Mouse (Mus musculus) frontal cortex, postnatal 14 days (tissue): ENCODE measurements around the gene Lrp8.

Experiments
- DNase-seq, 2 experiments: peaks; one replicate each; pipeline ENCODE4 v3.0.0; 2022; ENCODE audit warnings: low spot score in 2 of 2

Gene Lrp8

DNA sequence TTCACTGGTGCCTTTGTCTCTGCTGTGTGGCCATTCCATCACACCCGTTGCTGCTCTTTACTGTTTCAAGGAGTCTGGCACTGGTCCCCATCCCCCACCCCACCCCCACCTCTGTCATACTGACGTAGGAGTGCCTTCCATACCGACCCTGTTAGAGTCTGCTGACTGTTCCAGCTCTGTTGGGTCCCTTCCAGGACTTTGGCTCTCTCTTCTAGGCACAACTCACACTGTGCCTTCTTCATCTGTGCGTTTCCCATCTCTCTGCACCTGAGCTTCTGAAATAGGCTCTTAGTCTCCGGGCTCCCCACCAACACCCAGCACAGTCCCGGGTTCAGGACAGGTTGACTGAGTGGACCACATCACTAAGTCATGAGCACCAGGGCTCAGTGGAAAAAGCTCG, 44.7 kb downstream of the Lrp8 start:
- DNase-seq = no peak

DNA sequence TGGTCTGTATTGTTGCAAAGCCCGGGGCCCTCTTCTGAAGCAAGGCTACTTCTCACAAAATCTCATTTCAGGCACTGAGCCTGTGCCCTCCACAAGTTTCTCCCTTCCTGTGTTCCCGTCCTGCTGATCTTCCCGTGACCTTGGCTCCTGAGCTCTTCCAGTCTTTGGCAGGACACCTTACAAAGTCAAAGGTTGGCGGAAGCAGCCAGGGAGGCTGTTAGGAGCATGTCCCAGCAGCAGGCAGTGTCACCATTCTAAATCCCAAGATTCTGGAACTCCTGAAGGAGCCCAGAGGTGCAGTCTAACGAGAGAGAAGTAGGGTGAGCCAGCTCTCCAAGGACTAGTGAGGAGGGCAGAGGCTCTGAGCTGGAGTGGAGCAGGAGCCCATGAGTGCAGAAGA, 46.5 kb downstream of the Lrp8 start:
- no peak for DNase-seq

GRCm38 (mm10) chr4:107849621-107850020, 47.6 kb downstream of the Lrp8 start:
- DNase-seq = no peak

DNA sequence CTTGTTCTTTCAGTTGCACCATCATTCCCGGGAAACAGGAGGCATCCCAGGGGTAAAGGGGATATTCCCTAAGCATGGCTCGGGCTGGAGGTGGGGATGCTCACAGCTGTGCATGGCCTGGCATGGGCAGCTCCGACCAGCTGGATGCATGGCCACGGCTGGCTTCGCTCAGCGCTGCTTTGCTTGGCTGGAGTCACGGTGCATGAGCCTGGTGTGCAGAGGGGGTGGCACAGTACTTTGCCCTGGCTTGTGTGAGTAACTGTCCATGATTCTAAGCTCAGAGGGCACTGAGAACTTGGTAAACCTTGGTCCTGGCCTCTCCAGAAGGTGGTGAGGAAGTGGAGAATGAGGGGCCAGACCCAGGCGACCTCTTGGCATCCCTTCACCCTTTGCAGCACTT, 48.0 kb downstream of the Lrp8 start:
- DNase-seq = no peak

- DNase-seq = no peak
Measured at GRCm38 (mm10) chr4:107853333-107853732, 51.3 kb downstream of the Lrp8 start.

GRCm38 (mm10) chr4:107853836-107854235, 51.8 kb downstream of the Lrp8 start:
- no peak for DNase-seq

GRCm38 (mm10) chr4:107856958-107857686, 55.1 kb downstream of the Lrp8 start:
- DNase-seq = no peak

DNA sequence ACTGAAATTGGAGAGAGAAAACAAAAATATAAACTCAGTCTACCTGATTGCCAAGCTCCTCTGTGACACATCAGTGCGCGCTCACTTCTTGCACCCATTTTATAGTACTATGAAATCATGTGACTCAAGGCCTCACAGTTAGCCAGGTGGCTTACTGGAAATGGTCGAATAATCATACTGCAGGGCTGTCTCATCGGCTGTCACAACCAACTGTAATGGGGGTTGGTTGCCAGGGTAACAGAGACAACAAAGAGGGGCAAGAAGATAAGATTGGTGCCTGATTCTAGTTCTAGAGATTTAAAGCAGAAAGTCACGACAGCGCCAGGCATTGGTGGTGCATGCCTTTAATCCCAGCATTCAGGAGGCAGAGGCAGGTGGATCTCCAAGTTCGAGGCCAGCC, 56.9 kb downstream of the Lrp8 start:
- DNase-seq = no peak

- DNase-seq = no peak
Measured at GRCm38 (mm10) chr4:107864866-107865265, 62.8 kb downstream of the Lrp8 start.

DNA sequence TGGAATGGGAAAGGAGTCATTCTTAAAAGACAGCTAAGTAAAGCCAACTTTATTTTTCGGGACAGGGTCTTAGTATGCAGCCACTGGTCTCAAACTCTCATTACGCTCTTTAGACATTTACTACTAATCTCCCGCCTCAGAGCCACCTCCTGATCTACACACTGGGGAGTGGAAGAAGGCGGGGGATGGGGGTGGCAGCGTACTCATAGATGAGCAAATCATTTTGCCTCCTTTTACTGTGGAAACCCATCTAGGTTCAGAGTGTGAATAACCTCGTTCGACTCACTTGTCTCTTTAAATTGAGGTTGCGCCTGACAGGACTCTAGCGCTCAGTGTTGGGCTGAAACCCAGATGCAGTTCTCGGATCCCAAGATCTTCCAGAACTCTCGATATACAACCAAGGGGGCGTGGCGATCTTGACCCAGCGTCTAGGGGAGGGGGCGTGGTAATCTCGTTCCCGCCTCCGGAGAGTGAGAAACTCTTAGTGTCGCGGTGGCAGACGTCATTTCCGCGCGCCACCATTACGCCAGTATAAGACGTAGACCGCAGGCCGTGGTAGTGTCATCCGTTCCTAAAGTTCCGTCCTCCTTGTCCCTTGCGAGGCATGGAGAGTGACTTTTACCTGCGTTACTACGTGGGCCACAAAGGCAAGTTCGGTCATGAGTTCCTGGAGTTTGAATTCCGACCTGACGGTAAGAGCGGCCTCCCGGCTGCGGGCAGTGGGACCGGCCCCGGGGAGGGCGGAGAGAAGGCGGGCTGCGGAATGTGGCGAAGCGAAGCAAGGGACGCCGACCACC, 77.4 kb downstream of the Lrp8 start, which contains the start of gene Magoh:
TSS of gene Magoh (plus strand) at position 502 of the 797 bp plus-strand sequence.
- DNase-seq = peak; percentile 92 to 96

GRCm38 (mm10) chr4:107881631-107882030, 79.6 kb downstream of the Lrp8 start:
- DNase-seq = no peak

- DNase-seq = no peak
Measured at GRCm38 (mm10) chr4:107886371-107886770, 84.3 kb downstream of the Lrp8 start.

- no peak for DNase-seq
Measured at GRCm38 (mm10) chr4:107889385-107889730, 87.3 kb downstream of the Lrp8 start.

- DNase-seq = peak; percentile 90 to 92
Measured at GRCm38 (mm10) chr4:107889731-107890432, 87.8 kb downstream of the Lrp8 start, which contains the start of gene 0610037L13Rik. Gene 0610037L13Rik (plus strand): TSS chr4:107889813.

GRCm38 (mm10) chr4:107892663-107893062, 90.6 kb downstream of the Lrp8 start:
- no peak for DNase-seq

GRCm38 (mm10) chr4:107899211-107899927, 97.3 kb downstream of the Lrp8 start:
- no peak for DNase-seq

DNA sequence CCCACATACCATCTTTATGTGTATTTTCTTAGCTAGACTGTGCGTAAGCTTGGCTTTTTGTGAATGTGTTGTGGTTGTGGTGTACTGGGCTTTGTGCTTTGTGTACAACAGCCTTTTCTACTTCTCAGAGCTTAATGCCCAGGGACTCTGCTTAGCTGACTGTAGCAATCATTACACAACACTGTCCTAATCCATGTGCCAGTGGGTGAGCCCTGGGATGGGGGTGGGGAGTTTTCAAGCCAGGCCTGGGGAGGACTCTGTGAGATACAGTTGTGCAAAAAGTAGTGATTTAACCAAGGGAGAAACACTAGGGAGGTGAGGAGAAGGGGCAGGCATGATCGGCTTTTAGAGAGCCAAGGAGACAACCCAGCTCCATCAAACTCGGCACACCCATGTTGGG, 98.1 kb downstream of the Lrp8 start:
- DNase-seq = no peak

DNA sequence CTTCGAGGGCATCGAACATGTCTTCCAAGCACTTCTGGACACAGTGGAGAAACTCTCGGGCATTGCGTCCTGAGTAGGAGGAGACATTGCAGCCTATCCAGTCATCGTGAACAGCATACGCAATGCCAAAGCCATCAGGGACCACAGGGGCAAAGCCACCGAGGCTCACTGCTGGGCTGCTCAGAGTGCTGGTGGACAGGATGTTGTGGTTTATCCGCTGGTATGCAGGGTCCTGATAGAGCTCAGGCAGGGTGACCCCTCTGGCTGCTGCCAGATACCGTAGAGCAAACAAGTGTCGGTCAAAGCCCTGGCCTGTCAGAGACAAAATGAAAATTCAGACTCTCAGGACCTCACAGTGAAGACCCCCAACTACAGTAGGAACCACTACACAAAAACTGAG, 102.2 kb downstream of the Lrp8 start:
- no peak for DNase-seq

GRCm38 (mm10) chr4:107906561-107906960, 104.5 kb downstream of the Lrp8 start:
- no peak for DNase-seq

DNA sequence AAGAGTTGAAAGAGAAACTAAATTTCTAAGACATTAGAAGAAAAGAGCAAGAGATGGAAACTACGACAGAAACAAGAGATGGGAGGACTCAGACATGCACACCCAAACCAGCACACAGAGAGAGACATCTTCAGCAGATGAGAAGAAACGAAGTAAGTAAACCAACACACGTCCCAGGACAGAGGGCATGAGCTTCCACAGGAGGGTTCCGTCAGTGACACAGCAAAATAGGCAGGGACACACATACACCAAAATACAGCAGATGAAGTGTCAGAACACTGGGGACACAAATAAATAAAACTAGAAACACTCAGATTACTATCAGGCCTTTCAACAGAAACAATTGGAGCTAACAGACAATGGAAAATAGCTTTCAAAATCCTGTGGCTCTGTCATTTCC, 108.0 kb downstream of the Lrp8 start:
- no peak for DNase-seq

GRCm38 (mm10) chr4:107920336-107920735, 118.3 kb downstream of the Lrp8 start:
- DNase-seq = no peak

DNA sequence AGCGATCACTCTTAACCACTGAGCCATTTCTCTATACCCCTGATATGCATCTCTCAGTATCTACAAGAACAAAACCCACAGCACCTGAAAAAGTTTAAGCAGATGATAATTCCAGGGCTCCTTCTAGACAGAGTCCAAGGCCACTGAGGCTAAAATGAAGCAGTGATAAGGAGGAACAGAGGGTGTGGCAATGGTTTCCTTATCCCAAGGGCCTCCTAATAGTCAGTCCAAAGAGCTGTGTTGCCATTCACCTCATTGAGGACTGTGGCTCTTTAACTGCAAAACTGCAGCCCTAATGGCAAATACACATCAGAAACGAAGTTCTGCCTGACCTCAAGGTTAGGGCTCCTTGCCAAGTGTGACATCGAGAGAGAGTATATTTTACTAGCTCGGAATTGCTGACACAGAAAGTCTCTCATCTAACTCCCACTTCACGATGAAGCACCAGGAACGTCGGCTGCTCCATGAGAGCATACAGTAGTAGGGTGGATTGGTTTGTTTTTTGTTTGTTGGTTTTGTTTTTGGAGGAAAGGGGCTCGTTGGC, 119.2 kb downstream of the Lrp8 start:
- no peak for DNase-seq
